Mouse (Mus musculus): ENCODE measurements around the gene C3ar1. TPM values are rescaled to one million over a fixed set of nuclear protein-coding genes. Genes with fewer than 3 reads are reported as not detected.

C3ar1 gene
- polyA plus RNA-seq (2012; rRNA removed; ENCODE audit: low replicate concordance), result 5.6 and 17.1 TPM in 2 replicates

DNA sequence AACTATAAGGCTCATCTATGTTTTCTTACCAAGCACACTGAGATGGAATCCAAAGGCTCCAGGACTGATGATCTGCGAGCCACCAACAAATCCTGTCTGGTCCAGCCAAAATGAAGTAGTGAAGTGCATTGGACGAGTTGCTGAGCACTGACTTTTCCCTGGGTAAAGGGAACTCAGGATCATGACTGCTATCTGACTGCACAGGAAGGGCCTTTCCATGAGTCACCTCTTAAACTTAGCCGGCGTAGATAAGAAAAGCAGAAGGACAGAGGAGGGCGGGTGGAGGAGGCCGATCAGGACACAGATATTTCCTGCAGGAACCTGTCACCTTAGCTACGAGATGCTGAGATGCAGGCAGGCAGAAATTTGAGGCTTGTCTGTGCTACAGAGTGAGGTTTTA lies at the start of gene C3ar1:
TSS of gene C3ar1 (minus strand) at position 207 of the 400 bp plus-strand sequence.

DNA sequence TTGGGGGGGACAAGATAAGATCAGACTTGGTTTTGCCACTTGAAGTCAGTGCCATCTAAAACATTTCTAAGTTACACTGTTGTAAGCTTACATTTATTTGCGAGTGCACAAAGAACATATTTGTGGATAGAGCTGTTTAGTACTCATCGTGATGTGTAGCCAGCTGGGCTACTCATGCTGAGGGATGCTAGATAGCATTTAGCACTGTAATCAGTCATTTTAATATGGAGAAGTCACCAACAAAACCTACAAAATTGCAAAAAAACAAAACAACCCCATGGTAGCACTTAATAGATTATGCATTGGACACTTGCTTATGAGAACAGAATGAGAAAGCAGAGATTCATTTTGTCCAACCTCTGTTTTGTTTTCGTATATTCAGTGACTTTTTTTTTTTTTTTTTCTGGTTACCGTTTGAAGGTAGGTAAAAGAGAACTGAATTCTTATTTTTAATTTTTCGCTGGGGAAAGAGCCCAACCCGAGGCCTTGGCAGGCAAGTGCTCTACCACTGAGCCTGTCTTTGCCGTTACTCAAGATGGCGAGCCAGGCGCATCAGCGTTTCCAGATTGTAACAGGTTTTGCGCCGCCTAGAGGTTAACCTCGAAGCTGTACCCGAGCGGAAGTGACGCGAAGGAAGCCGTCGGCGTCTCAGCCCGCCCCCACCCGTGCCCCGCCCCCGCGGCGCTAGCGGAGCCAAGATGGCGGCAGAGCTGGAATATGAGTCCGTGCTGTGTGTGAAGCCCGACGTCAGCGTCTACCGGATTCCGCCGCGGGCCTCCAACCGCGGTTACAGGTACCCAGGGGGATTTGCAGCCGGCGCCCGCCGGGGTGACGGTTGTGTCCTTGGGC lies 18.1 kb upstream of the C3ar1 start, which contains the start of gene Necap1:
TSS of gene Necap1 (plus strand) at position 604 of the 849 bp plus-strand sequence.

DNA sequence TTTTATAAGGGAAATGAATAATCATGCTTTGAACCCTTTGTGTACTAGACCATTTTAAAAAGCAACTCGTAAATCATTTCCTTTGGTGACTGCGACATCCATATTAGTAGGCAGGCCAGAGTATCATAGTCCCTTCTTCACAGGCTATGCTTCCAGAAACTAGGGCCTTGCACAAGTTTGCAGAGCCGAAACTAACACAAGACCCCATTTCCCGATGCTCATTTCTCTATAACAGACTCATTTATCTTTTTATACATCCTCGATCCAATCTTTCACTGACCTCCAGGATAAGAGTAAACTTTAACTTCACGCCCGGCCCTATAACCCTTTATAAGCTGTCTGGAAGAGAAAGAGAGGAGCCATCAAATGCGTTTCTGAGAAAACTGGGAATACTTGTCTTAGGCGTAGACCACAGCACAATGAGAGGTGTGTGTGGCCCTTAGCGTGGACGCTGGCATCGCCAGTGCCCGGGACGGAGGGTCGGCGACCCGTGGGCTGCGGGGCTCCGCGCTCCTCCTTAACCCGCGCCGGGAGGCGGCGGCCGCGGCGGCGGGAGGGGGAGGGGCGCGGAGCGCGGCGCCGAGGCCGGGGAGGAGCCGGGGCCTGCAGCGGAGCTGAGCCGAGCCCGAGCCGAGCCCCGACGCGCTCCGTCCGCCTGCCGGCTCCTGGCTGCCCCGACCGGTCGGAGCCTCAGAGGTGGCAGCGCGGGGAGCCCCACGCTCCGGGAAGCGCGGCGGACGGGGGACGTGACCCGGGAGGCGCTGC lies 36.5 kb downstream of the C3ar1 start, which contains the start of gene Foxj2:
TSS of gene Foxj2 (plus strand) at position 609 of the 765 bp plus-strand sequence.

DNA sequence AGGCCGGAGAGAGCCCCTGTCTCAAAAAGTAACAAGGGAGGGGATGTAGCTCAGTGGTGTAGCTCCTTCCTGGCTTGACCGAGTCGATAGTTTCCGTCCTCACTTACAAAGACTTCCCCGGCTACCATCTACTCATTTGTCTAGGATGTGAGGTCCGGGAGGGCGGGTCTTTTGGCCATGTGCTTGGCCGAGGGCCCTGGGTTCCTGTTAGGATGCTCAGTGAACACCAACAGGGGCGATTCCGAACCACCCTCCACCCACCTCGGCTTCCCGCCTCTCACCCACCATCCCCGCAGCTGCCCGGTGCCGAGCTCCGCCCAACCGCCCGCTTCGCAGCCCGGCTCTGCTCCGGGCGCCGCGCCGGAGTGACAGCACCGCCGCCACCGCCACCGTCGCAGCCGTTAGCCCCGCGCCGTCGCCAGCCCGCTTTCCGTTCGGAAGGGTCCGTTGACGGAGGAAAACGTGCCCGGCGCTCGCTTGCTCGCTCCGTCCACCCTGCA lies 54.6 kb downstream of the C3ar1 start, which contains the start of gene Slc2a3:
TSS of gene Slc2a3 (minus strand) at position 340 of the 500 bp plus-strand sequence.

Other genes starting within 250 kb of the C3ar1 start
- 0.10 TPM in 2 replicates for gene Gdf3, start 246.1 kb downstream of the C3ar1 start, polyA plus RNA-seq (2012; rRNA removed; ENCODE audit: low replicate concordance)
- gene Dppa3, start 229.8 kb downstream of the C3ar1 start, polyA plus RNA-seq (2012; rRNA removed; ENCODE audit: low replicate concordance), result not detected in 2 replicates
- 0.14 and 0.22 TPM in 2 replicates for gene Nanog, start 148.7 kb downstream of the C3ar1 start, polyA plus RNA-seq (2012; rRNA removed; ENCODE audit: low replicate concordance)
- gene Slc2a3, start 54.5 kb downstream of the C3ar1 start, polyA plus RNA-seq (2012; rRNA removed; ENCODE audit: low replicate concordance), result 5.2 and 7.5 TPM in 2 replicates
- 12.5 and 17.2 TPM in 2 replicates for gene Foxj2, start 36.2 kb downstream of the C3ar1 start, polyA plus RNA-seq (2012; rRNA removed; ENCODE audit: low replicate concordance)
- gene Necap1, start 18.3 kb upstream of the C3ar1 start, polyA plus RNA-seq (2012; rRNA removed; ENCODE audit: low replicate concordance), result 9.5 and 23.8 TPM in 2 replicates
- 4.8 and 14.8 TPM in 2 replicates for gene Clec4a1, start 65.7 kb upstream of the C3ar1 start, polyA plus RNA-seq (2012; rRNA removed; ENCODE audit: low replicate concordance)
- gene Clec4a3, start 96.4 kb upstream of the C3ar1 start, polyA plus RNA-seq (2012; rRNA removed; ENCODE audit: low replicate concordance), result 1.9 and 7.7 TPM in 2 replicates
- gene Clec4a4, start 134.2 kb upstream of the C3ar1 start, polyA plus RNA-seq (2012; rRNA removed; ENCODE audit: low replicate concordance), result not detected in 2 replicates
- gene Clec4b1, start 193.8 kb upstream of the C3ar1 start, polyA plus RNA-seq (2012; rRNA removed; ENCODE audit: low replicate concordance), result 5.3 and 13.1 TPM in 2 replicates